Mouse (Mus musculus): Measurements from ENCODE around the gene Fbxl22.

- no peak for TF ChIP-seq CTCF (IDR thresholded peaks at IDR 0.05; ENCODE audit: borderline replicate concordance, extremely low read depth, insufficient read depth, insufficient read length)
- no peak for TF ChIP-seq POLR2A (IDR thresholded peaks at IDR 0.05; ENCODE audit: borderline replicate concordance, extremely low read depth, insufficient read depth, insufficient read length, poor library complexity, severe bottlenecking)
Observed at GRCm38 (mm10) chr9:66503879-66504411, 10.4 kb downstream of the Fbxl22 start.
